Mouse (Mus musculus): Measurements from ENCODE around the gene Bpifb5.
"Not testable (repeated sequence)": the region's sequence is repeated elsewhere in the genome, so short reads cannot be mapped to it uniquely, and the experiment has no call there.

The Bpifb5 gene

GRCm38 (mm10) chr2:154242726-154243125 is 19.2 kb downstream of the Bpifb5 start:
- DNase-seq (ENCODE audit: low spot score): not testable (repeated sequence)

- DNase-seq (ENCODE audit: low spot score): no peak
Observed at GRCm38 (mm10) chr2:154243356-154244036, 20.0 kb downstream of the Bpifb5 start.

- no peak for DNase-seq (ENCODE audit: low spot score)
Observed at GRCm38 (mm10) chr2:154245322-154245721, 21.8 kb downstream of the Bpifb5 start.

- DNase-seq (ENCODE audit: low spot score): not testable (repeated sequence)
Observed at GRCm38 (mm10) chr2:154255254-154255653, 31.7 kb downstream of the Bpifb5 start.

GRCm38 (mm10) chr2:154255770-154256169 is 32.2 kb downstream of the Bpifb5 start:
- no peak for DNase-seq (ENCODE audit: low spot score)

GRCm38 (mm10) chr2:154257554-154257953 is 34.0 kb downstream of the Bpifb5 start, which contains the start of gene Bpifb9a:
Gene Bpifb9a (plus strand): TSS chr2:154257854.
- not testable (repeated sequence) for DNase-seq (ENCODE audit: low spot score)

- DNase-seq (ENCODE audit: low spot score): not testable (repeated sequence)
Observed at GRCm38 (mm10) chr2:154264397-154264796, 40.9 kb downstream of the Bpifb5 start.
